Mouse (Mus musculus) G1E (cell line): ENCODE data around the gene 1110002E22Rik. TPM values are rescaled to one million over a fixed set of nuclear protein-coding genes. Genes with fewer than 3 reads are reported as not detected.

Experiments
- ATAC-seq: 2 replicates; pipeline ENCODE4 v1.8.0; 2016; ENCODE audit warnings: mild to moderate bottlenecking; ENCODE audit not compliant: insufficient number of reproducible peaks, poor library complexity, low FRiP score, severe bottlenecking; ENCODE audit errors: extremely low read depth
- DNase-seq: peaks from one replicate; pipeline ENCODE4 v3.0.0; 2012; ENCODE audit warnings: low spot score
- H3K27me3 ChIP-seq: 2 replicates; pipeline ENCODE4 v1.6.1; 2012; ENCODE audit warnings: mild to moderate bottlenecking, low read length, inconsistent platforms; ENCODE audit not compliant: insufficient read depth
- H3K36me3 ChIP-seq: replicated peaks from 2 replicates; pipeline ENCODE3; 2012; ENCODE audit warnings: mild to moderate bottlenecking, inconsistent platforms
- H3K4me1 ChIP-seq: 2 replicates; pipeline ENCODE4 v1.6.1; 2012; ENCODE audit warnings: low read depth, low read length, inconsistent platforms, mixed read lengths; ENCODE audit not compliant: insufficient read depth
- H3K4me3 ChIP-seq: 2 replicates; pipeline ENCODE4 v1.5.1; 2012; ENCODE audit warnings: low read depth, mild to moderate bottlenecking, inconsistent platforms, low read length, moderate library complexity, mixed read lengths
- H3K9me3 ChIP-seq: replicated peaks from 2 replicates; pipeline ENCODE4 v1.6.1; 2012; ENCODE audit warnings: inconsistent platforms
- CTCF ChIP-seq: IDR thresholded peaks from 2 replicates; pipeline ENCODE4 v1.5.1; 2012; ENCODE audit warnings: low read depth, low read length, inconsistent platforms, mixed read lengths
- GATA1 ChIP-seq: IDR thresholded peaks from 2 replicates; pipeline ENCODE4 v1.6.1; 2012; ENCODE audit warnings: borderline replicate concordance, low read length, inconsistent platforms, mixed read lengths
- GATA2 ChIP-seq: IDR thresholded peaks from 2 replicates; pipeline ENCODE4 v1.6.1; 2012; ENCODE audit warnings: low read depth, low read length, inconsistent platforms, borderline replicate concordance
- POLR2AphosphoS5 ChIP-seq: IDR thresholded peaks from 2 replicates; pipeline ENCODE4 v1.6.1; 2012; ENCODE audit warnings: low read depth, low read length, inconsistent platforms; ENCODE audit not compliant: insufficient replicate concordance
- TAL1 ChIP-seq: conservative IDR thresholded peaks from 2 replicates; pipeline ENCODE4 v1.6.1; 2012; ENCODE audit warnings: low read depth, low read length, inconsistent platforms, mixed read lengths
- polyA plus RNA-seq: library from polyadenylated mRNA; stranded (reverse); fragments of >175 nt; gene quantifications from 2 replicates; pipeline ENCODE4 v1.2.3, GENCODE M21; 2012
- total RNA-seq, 2 experiments: library from RNA; stranded (forward) in 1 of 2; stranded (reverse) in 1 of 2; fragments of 200-1000 nt in 1 of 2; fragments of >200 nt in 1 of 2; fragmentation: Nextera tagmentation in 1 of 2; gene quantifications; 2 replicates each; pipeline ENCODE4 v1.2.3; 2014 to 2017

Gene 1110002E22Rik
- total and polyA plus RNA-seq, 3 experiments, result under 0.01 to 0.02 TPM; not detected in 1

DNA sequence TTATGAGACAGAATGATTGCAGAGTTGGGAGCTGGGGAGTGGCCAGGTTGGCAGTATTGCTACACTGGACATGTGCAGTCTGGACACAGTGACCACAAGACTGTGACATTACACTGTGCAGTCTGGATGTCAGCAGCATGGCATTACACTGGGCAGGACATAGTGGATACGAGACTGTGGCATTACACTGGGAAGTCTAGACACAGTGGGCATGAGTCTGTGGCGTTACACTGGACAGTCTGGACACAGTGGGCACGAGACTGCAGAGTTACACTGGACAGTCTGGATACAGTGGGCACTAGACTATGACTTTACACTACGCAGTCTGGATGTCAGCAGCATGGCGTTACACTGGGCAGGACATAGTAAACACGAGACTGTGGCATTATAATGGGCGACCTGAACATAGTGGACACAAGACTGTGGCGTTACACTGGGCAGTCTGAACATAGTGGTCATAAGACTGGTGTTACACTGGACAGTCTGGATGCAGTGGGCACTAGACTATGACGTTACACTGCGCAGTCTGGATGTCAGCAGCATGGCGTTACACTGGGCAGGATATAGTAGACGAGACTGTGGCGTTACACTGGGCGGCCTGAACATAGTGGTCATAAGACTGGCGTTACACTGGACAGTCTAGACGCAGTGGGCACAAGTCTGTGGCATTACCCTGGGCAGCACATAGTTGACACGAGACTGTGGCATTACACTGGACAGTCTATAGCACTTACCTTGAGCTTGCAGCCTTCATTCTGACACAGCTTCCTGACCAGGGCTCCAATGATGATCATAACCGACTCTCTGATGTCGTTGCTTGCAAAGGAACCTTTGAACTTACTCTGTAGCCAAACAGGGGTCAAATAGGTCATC, 46.3 kb downstream of the 1110002E22Rik start:
- Histone ChIP-seq H3K9me3 (no peaks in the 10 kb centered on the region), H3K4me1 (no peaks in the 10 kb centered on the region; the same call in 1 of the 2 replicates), H3K36me3 (no peaks in the 10 kb centered on the region), H3K27me3 (peaks cover 21% of the 10 kb centered on the region), H3K4me3 (no peak overlapping the region; the same call in 1 of the 2 replicates)
- DNase-seq, result no peak
- TF ChIP-seq GATA1 (no peak), POLR2AphosphoS5 (no peak), GATA2 (no peak), CTCF (no peak), TAL1 (no peak)
- ATAC-seq, result no peak

DNA sequence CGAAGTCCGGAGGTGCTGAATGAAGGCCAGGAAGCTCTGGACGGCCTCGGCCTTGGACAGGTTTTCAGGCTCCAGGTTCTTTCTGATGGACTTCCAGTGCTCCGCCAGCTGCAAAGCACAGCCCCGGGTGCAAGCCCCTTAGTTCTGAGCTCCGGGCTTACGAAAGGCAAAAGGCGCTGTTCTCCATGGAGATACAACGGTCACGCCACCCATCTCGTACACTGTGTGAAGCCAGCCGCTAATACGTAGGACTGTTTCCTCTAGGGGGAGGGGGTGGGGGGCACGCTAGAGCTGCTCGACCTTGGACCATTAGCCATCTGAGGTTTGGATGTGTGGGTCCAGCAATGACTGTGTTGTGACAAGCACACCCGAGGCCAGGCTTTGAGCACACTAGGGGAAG, 49.3 kb downstream of the 1110002E22Rik start:
- TF ChIP-seq TAL1 (no peak), GATA2 (no peak), GATA1 (no peak), POLR2AphosphoS5 (no peak), CTCF (no peak)

DNA sequence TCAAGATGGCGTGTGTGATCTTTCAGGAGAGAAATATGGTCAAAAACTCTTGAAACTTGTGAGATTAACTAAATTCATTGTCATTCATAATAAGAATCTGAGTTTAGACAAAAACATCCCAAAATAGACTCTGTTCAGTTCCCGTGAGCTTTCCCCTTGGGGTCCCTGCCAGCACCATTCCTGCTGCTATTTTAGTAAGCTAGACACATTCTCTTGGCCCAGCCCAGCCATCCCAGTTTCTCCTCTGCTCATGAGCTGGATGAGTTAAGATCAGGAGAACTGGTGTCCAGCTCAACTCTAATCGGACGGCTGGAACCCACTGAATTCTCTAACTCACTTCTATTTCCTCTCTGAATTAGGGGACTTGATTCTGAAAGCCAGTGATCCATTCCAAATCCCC, 52.0 kb downstream of the 1110002E22Rik start:
- H3K27me3 ChIP-seq, result peaks cover 11% of the 10 kb centered on the region; the same call in 1 of the 2 replicates
- no peak for ATAC-seq

More for the DNA sequence above, 49.3 kb downstream of the 1110002E22Rik start:
- ATAC-seq (no peak), DNase-seq (no peak)
- Histone ChIP-seq H3K9me3 (no peaks in the 10 kb centered on the region), H3K27me3 (peaks cover 20% of the 10 kb centered on the region), H3K4me1 (peaks cover 3% of the 10 kb centered on the region), H3K36me3 (no peaks in the 10 kb centered on the region), H3K4me3 (no peak overlapping the region)

DNA sequence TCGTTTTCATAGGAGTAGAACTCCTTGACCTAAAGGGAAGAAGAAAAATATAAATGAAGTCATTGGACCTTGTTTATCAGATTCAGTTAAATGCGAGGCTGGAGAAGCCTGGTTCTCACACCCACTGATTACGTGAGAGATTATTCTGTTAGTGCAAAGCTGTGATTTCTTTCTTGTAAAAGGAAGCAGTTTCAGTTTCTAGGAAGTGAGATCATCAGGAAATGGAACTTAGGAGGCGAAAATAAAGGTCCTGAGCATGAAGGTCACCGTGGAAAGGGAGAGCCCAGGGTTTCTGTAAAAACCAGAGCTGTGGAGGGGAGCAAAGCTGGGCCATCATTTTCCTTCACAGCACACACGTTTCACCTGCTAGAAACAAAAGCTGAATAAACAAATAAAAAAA, 53.5 kb downstream of the 1110002E22Rik start:
- DNase-seq (no peak), ATAC-seq (no peak)
- Histone ChIP-seq H3K4me1 (peaks cover 3% of the 10 kb centered on the region; the same call in 1 of the 2 replicates), H3K36me3 (no peaks in the 10 kb centered on the region), H3K9me3 (no peaks in the 10 kb centered on the region), H3K27me3 (peaks cover 11% of the 10 kb centered on the region), H3K4me3 (no peak overlapping the region)
- TF ChIP-seq GATA2, result no peak
- no peak for TF ChIP-seq CTCF
- no peak for TF ChIP-seq POLR2AphosphoS5
- TF ChIP-seq TAL1, result no peak
- no peak for TF ChIP-seq GATA1

More for the DNA sequence above, 52.0 kb downstream of the 1110002E22Rik start:
- TF ChIP-seq POLR2AphosphoS5, result no peak
- no peak for TF ChIP-seq GATA1
- TF ChIP-seq TAL1, result no peak
- TF ChIP-seq CTCF, result no peak
- no peak for TF ChIP-seq GATA2
- Histone ChIP-seq H3K9me3 (no peaks in the 10 kb centered on the region), H3K4me3 (no peak overlapping the region), H3K4me1 (peaks cover 3% of the 10 kb centered on the region; the same call in 1 of the 2 replicates), H3K36me3 (no peaks in the 10 kb centered on the region)
- DNase-seq, result no peak

DNA sequence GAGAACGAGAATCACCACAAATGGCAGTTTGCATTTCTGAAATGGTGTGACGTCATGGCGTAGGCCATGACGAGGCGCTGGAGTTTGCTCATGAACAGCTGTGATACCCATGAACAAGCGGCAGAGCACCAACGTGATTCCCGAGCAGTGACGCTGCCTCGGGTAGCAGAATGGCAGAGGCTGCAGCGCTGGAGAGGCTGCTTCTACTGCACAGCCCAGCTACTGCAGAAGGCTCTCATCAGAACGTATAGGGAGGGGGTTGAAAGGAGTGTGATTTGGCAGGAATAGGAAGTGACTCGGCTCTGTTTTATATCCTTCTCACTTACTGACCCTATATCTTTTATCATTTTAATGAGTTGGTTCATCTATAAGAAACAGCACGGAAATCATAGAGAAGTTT, 54.0 kb downstream of the 1110002E22Rik start:
- Histone ChIP-seq H3K36me3 (no peaks in the 10 kb centered on the region), H3K4me1 (peaks cover 3% of the 10 kb centered on the region; the same call in 1 of the 2 replicates), H3K27me3 (peaks cover 7% of the 10 kb centered on the region), H3K9me3 (no peaks in the 10 kb centered on the region), H3K4me3 (no peak overlapping the region)
- no peak for ATAC-seq
- no peak for TF ChIP-seq TAL1
- TF ChIP-seq POLR2AphosphoS5, result no peak
- TF ChIP-seq GATA1, result no peak
- TF ChIP-seq GATA2, result no peak
- TF ChIP-seq CTCF, result no peak
- DNase-seq, result no peak

DNA sequence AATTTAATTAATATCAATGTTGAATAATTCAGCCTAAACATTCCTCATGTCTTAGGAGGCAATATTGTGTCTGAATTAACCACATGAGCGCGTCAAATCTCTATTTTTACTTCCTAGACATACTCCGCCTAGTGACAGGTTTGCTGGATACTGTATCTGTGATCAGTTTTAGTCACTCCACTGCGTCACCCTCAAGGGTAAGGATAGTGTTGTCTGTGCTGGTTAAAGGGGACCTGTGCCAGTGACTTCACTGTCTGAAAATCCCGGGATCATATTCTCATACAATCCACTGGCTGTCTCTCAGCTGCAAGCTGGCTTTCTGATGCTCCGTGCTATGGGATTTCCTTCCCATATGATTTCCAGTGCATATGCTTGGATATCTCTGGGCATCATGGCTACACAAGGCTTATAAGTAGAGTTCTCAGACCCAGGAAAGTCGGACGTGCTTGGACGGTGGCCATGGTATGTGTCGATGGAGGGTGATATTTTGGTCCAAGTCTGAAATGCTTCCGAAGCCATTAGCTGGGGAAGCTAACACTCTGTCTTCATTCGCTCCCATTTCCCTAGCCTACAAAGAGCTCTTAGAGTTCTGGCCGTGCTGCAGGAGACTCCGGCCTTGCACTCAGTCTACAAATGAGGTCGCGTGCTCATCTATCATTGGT, 54.7 kb downstream of the 1110002E22Rik start:
- Histone ChIP-seq H3K4me3 (no peak overlapping the region), H3K36me3 (no peaks in the 10 kb centered on the region), H3K27me3 (peaks cover 3% of the 10 kb centered on the region), H3K9me3 (no peaks in the 10 kb centered on the region), H3K4me1 (peaks cover 3% of the 10 kb centered on the region; the same call in 1 of the 2 replicates)
- TF ChIP-seq GATA2, result no peak
- no peak for DNase-seq
- no peak for ATAC-seq
